Mouse (Mus musculus): ENCODE data around the gene Trmt44.

The Trmt44 gene

DNA sequence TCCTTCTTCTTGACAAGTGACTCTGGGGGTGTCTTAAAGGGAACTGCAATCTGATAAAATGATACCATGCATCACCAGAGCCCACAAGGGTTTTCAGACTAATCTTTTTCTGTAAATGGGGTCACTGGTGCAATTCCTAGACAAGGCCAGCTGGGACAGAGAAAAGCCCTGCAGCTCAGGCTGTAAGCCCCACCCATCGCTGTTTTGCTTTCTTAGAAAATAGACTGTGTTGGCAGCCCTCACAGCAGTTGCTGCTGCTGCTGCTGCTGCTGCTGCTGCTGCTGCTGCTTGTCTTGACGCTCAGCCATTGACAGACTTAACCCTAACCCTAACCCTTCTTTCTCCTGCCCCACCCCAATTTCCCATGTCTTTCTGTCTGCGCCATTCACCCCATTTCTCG lies 35.3 kb downstream of the Trmt44 start:
- no peak for DNase-seq

GRCm38 (mm10) chr5:35538022-35538421 lies 36.8 kb downstream of the Trmt44 start:
- DNase-seq, result no peak

DNA sequence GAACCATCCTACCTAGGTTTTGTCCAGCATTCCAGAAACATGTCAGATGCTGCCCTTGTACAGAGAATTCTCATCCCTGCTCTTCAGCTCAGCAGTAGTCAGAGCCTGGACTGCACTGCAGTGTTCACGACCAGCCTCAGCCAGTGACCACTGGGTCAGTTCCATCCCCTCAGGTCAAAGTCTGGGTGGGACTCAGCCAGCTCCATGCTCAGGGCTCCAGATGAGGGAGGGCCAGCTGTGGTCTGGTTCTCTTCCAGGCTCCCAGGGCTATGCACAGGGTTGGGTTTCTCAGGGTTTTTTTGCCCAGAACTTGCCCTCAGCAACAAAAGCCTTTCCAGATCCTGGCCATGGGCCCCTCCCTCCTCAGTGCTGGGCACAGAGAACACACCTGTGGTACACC lies 37.4 kb downstream of the Trmt44 start:
- DNase-seq, result no peak

GRCm38 (mm10) chr5:35536271-35536670 lies 38.6 kb downstream of the Trmt44 start:
- DNase-seq, result no peak

DNA sequence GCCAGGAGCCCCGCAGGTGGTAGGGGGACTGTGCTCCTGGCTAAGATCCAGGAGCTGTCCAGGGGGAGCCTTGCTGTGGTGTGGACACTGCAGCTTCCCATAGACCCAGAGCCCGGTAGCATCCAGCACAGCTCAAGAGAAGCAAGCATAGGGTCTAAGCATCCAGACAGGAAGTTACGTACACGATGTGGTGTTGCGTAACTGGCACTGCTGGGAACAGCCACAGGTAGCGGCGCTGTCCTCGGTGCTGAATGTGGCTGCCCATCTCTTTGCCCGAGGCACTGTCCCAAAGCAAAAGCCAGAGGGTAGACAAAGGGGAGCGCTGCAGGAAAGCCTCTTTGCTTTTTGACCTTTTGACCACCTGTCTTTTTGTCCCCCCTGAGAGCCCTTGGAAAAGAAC lies 43.3 kb downstream of the Trmt44 start:
- peak; percentile 23 for DNase-seq

- DNase-seq, result peak; percentile 29
Measured at GRCm38 (mm10) chr5:35530442-35530841, 44.4 kb downstream of the Trmt44 start.

GRCm38 (mm10) chr5:35525469-35526123 lies 49.3 kb downstream of the Trmt44 start, which contains the start of gene Cpz:
TSS of gene Cpz (minus strand) at chr5:35525698.
- DNase-seq, result no peak

- DNase-seq, result no peak
Measured at GRCm38 (mm10) chr5:35524381-35524780, 50.5 kb downstream of the Trmt44 start.

- peak; percentile 71 for DNase-seq
Measured at GRCm38 (mm10) chr5:35523735-35524134, 51.1 kb downstream of the Trmt44 start.

DNA sequence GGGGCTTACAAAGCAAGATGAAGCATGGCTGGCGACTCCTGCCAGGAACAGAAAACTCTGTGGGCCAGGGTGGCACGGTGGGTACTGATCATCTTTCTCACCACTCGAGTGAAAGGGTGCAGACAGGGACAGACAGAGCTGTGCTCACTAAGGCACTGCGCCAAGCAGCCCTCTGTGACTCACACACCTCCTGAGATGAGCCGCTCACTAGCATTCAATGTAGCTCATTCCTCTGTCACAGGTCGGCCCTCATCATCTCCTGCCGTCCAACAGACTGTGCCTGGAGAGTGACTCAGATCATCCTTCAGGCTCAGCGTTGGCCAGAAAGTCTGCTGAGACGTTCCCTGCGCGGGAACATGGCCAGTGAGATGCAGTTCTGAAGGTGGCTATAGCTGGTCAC lies 58.1 kb downstream of the Trmt44 start:
- no peak for DNase-seq

DNA sequence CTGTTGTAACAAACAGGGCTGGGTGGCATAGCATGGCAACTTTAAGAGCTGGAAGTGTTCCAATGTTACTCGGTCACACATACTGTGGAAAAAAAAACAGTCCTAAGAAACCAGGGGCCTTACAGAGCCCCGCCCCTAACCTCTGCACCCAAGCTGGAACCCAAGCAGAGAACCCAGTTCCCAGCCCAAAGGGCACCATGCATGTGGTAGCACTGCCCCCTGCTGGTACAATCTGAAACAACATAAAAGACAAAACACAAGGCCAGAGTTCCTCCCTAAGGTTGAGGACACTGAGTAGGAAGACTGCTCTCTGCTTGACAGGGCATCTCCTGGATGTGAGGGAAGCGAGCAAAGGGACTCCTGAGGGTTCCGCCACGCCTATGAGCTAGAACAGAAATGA lies 64.3 kb downstream of the Trmt44 start:
- DNase-seq, result peak; percentile 57
